Mouse (Mus musculus) forebrain, embryonic 13.5 days (tissue): Measurements from ENCODE around the gene Stk26. TPM values are rescaled to one million over a fixed set of nuclear protein-coding genes. Genes with fewer than 3 reads are reported as not detected.

Experiments used
- ATAC-seq: fragments of 200-750 bp; cut with Nextera tagmentation; 2 replicates; pipeline ENCODE4 v1.8.0; 2017
- H3K27ac ChIP-seq: fragments of 300-500 bp; sonication (generic); 2 replicates; pipeline ENCODE4 v1.5.1; 2015; ENCODE audit warnings: inconsistent platforms, mild to moderate bottlenecking, moderate library complexity
- H3K27me3 ChIP-seq: fragments of 300-500 bp; sonication (generic); 2 replicates; pipeline ENCODE4 v1.6.1; 2015; ENCODE audit warnings: mild to moderate bottlenecking, inconsistent platforms
- H3K36me3 ChIP-seq: fragments of 300-500 bp; sonication (generic); 2 replicates; pipeline ENCODE4 v1.6.1; 2015; ENCODE audit warnings: mild to moderate bottlenecking, inconsistent platforms; ENCODE audit not compliant: poor library complexity, severe bottlenecking
- H3K4me1 ChIP-seq: fragments of 300-500 bp; sonication (generic); 2 replicates; pipeline ENCODE4 v1.6.1; 2015; ENCODE audit warnings: inconsistent platforms
- H3K4me2 ChIP-seq: fragments of 300-500 bp; sonication (generic); 2 replicates; pipeline ENCODE4 v1.6.1; 2015; ENCODE audit warnings: inconsistent platforms, mild to moderate bottlenecking, moderate library complexity
- H3K4me3 ChIP-seq: fragments of 300-500 bp; sonication (generic); 2 replicates; pipeline ENCODE4 v1.5.1; 2015; ENCODE audit warnings: mild to moderate bottlenecking, inconsistent platforms
- H3K9ac ChIP-seq: fragments of 300-500 bp; sonication (generic); 2 replicates; pipeline ENCODE4 v1.6.1; 2015; ENCODE audit warnings: mild to moderate bottlenecking, inconsistent platforms
- H3K9me3 ChIP-seq: fragments of 300-500 bp; sonication (generic); replicated peaks from 2 replicates; pipeline ENCODE4 v1.6.1; 2016; ENCODE audit warnings: inconsistent platforms
- whole genome bisulfite sequencing: fragments of 180-500 bp; shearing (Covaris S2); methylation state at CpG from one replicate; pipeline ENCODE4 v1.1.7; 2015; 5-methylcytosine and 5-hydroxymethylcytosine counted together
- polyA plus RNA-seq: library from polyadenylated mRNA; unstranded; fragments of >200 nt; fragmentation: Nextera tagmentation; extraction: Ambion mirVana; gene quantifications from 2 replicates; pipeline ENCODE4 v1.2.1, GENCODE M21; 2015

The Stk26 gene
- polyA plus RNA-seq, 1 experiment from 2014 or later = 1.4 TPM

DNA sequence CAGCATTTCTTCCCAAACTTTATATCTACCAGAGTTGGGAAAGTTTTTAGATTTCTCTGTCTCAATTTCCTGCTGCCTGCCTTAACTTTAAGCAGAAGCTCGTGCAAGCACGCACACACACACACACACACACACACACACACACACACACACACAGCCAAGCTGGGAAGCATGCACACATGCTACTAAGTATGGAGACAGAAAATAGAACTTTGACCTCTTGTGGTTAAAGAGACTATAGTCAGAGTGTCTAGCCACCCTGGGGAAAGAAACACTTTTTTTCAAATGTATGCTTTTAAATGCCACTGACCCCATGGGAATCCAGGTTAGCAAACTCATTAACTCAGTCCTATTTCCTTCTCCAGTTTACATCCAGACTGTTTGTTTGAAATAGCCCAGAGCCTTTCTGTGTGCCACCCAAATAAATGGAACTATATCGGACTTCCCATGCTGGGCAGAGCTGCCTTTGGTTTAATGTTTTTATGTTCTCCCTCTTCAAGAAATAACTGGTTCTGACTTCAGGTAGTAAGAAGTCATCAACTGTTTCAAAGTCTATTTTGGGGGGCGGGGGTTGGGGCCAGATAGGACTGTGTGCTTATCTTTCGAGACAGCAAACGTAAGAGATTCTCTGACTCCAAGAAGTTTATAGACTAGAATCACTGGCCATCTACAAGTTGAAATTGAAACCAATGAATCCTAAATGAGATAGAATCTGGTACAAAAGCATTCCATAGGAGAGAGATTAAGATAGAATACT, 9.8 kb downstream of the Stk26 start:
- H3K4me2 ChIP-seq = no peak overlapping the region
- H3K9me3 ChIP-seq = no peaks in the 10 kb centered on the region
- no peaks in the 10 kb centered on the region for H3K4me1 ChIP-seq
- H3K27me3 ChIP-seq = no peaks in the 10 kb centered on the region
- 90% methylated on average over 6 of the region's 6 CpGs for WGBS
- no peak overlapping the region for H3K27ac ChIP-seq
- H3K36me3 ChIP-seq = no peaks in the 10 kb centered on the region
- no peak overlapping the region for H3K9ac ChIP-seq
- ATAC-seq = no peak
- no peak overlapping the region for H3K4me3 ChIP-seq

DNA sequence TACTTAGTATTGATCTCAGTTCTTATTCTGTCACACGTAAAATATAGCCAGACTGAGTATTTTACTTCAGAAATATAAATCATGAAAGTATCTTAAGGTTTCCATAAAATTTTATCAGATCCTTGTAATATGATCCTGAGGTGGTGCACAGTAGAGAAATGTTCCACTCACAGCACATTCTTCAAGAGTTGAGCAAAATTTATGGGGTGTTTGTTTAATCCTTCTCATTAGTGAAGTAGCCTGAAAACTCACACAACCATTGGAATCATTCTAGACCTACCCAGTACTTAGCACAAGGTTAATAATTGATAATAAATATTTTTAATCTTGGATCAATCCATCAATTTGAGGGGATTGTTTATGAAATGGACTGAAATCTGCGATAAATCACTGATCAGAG, 22.9 kb downstream of the Stk26 start:
- Histone ChIP-seq H3K27ac (no peak overlapping the region), H3K36me3 (no peaks in the 10 kb centered on the region), H3K4me3 (no peak overlapping the region), H3K9ac (no peak overlapping the region), H3K4me1 (no peaks in the 10 kb centered on the region), H3K9me3 (no peaks in the 10 kb centered on the region), H3K4me2 (no peak overlapping the region), H3K27me3 (no peaks in the 10 kb centered on the region)
- no peak for ATAC-seq
- 79% methylated on average over 2 of the region's 2 CpGs for WGBS

GRCm38 (mm10) chrX:50864734-50865133, 23.9 kb downstream of the Stk26 start:
- Histone ChIP-seq H3K4me2 (no peak overlapping the region), H3K9ac (no peak overlapping the region), H3K4me1 (no peaks in the 10 kb centered on the region), H3K4me3 (no peak overlapping the region), H3K27ac (no peak overlapping the region), H3K27me3 (no peaks in the 10 kb centered on the region), H3K9me3 (no peaks in the 10 kb centered on the region), H3K36me3 (no peaks in the 10 kb centered on the region)
- 81% methylated on average over 5 of the region's 5 CpGs for WGBS
- ATAC-seq = no peak

DNA sequence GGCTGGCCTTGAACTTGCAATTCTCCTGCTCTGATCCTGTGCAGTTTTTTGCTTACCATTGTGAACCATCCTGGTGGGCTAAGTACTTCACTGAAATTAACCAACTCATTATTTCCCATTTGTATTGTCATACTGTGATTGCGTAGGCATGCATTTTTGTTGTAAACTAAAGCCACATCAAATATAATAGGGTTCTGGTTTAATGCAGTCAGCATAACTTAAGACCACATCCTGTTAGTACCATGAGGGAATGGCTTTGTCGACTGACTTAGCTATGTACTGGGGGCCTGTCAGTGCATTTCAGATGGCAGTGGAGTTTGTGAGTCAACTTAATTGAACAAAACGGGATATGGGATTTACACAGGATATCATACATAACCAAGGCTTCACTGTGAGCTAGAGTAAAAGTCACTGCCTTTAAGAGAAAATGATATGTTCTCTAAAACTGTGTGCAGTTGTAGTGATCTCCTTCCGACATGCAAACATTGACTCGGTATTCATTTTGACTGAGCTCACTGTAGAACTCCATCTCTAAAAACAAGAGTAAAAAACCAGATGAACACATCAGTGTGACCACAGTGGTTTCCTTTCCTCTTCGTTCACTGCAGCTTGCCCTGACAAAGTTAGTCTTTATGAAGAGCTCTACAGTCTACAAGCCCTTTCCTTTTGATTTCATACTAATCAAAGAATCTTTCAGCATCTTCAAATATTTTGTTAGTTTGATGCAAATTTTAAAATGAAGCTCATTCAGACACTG, 33.6 kb downstream of the Stk26 start:
- Histone ChIP-seq H3K27ac (no peak overlapping the region), H3K4me3 (no peak overlapping the region), H3K9ac (no peak overlapping the region), H3K4me1 (no peaks in the 10 kb centered on the region), H3K36me3 (no peaks in the 10 kb centered on the region), H3K4me2 (no peak overlapping the region), H3K9me3 (no peaks in the 10 kb centered on the region), H3K27me3 (no peaks in the 10 kb centered on the region)
- 83% methylated on average over 6 of the region's 6 CpGs for WGBS
- ATAC-seq = no peak

- Histone ChIP-seq H3K9me3 (no peaks in the 10 kb centered on the region), H3K4me2 (no peak overlapping the region), H3K4me1 (no peaks in the 10 kb centered on the region), H3K27me3 (no peaks in the 10 kb centered on the region), H3K36me3 (no peaks in the 10 kb centered on the region), H3K4me3 (no peak overlapping the region), H3K27ac (no peak overlapping the region), H3K9ac (no peak overlapping the region)
- no peak for ATAC-seq
- WGBS = 84% methylated on average over 2 of the region's 2 CpGs
Observed at GRCm38 (mm10) chrX:50887999-50888398, 47.2 kb downstream of the Stk26 start.

- Histone ChIP-seq H3K4me1 (no peaks in the 10 kb centered on the region), H3K4me3 (no peak overlapping the region), H3K9ac (no peak overlapping the region), H3K36me3 (no peaks in the 10 kb centered on the region), H3K27ac (no peak overlapping the region), H3K4me2 (no peak overlapping the region), H3K9me3 (no peaks in the 10 kb centered on the region), H3K27me3 (no peaks in the 10 kb centered on the region)
- WGBS = 85% methylated on average over 3 of the region's 3 CpGs
- ATAC-seq = no peak
Observed at GRCm38 (mm10) chrX:50903497-50903896, 62.6 kb downstream of the Stk26 start.

- WGBS = 84% methylated on average over 5 of the region's 5 CpGs
- Histone ChIP-seq H3K36me3 (no peaks in the 10 kb centered on the region), H3K27ac (no peak overlapping the region), H3K4me1 (no peaks in the 10 kb centered on the region), H3K9me3 (no peaks in the 10 kb centered on the region), H3K27me3 (no peaks in the 10 kb centered on the region), H3K4me3 (no peak overlapping the region), H3K9ac (no peak overlapping the region), H3K4me2 (no peak overlapping the region)
- no peak for ATAC-seq
Observed at GRCm38 (mm10) chrX:50909915-50910314, 69.1 kb downstream of the Stk26 start.

DNA sequence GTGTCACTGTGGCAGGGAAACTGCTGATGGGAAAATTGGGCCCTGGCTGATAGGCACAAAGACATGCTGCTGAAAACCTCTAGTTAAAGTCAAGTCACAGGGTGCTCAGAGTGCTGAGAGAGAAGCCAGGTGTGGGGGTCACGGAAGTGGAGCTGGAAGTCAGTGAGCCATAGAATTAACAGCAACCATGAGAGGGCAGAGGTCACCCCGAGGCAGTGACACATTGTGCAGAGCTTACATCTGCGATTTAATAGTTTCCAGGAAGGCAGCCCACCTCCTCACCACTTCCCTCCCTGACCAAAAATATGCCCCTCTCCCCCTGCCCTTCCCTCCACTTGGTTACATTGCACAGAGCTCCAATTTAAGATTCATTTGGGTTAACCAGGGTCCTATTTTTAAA, 76.5 kb downstream of the Stk26 start:
- ATAC-seq = no peak
- no peak overlapping the region for H3K4me3 ChIP-seq

DNA sequence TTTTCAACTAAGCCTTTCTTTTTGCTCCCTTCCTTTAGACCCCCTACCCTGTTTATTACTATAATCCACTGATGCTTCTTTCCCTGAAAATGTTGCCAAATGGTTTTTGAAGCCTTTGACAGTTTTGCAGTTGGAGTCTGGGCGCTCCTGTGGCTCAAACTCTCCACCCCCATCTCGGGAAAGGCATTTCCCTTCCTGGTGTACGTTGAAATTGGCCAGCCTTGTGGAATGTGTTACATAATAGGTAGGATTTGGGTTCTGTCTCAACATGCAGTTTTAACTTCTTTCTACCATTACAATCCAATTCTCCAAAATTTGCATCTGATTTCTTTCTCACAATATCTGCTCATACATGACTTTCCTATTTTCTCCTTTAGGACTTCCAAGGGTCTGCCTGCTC, 77.9 kb downstream of the Stk26 start:
- Histone ChIP-seq H3K4me1 (no peaks in the 10 kb centered on the region), H3K27me3 (no peaks in the 10 kb centered on the region), H3K36me3 (no peaks in the 10 kb centered on the region), H3K9ac (no peak overlapping the region), H3K4me3 (no peak overlapping the region), H3K9me3 (no peaks in the 10 kb centered on the region), H3K4me2 (no peak overlapping the region), H3K27ac (no peak overlapping the region)
- ATAC-seq = no peak
- 51% methylated on average over 3 of the region's 3 CpGs for WGBS

More for the DNA sequence above, 76.5 kb downstream of the Stk26 start:
- WGBS = 64% methylated on average over 3 of the region's 3 CpGs
- Histone ChIP-seq H3K4me1 (no peaks in the 10 kb centered on the region), H3K36me3 (no peaks in the 10 kb centered on the region), H3K27me3 (no peaks in the 10 kb centered on the region), H3K9ac (no peak overlapping the region), H3K9me3 (no peaks in the 10 kb centered on the region), H3K4me2 (no peak overlapping the region), H3K27ac (no peak overlapping the region)

GRCm38 (mm10) chrX:50924629-50925364, 84.0 kb downstream of the Stk26 start:
- no peak overlapping the region for H3K4me3 ChIP-seq
- 45% methylated on average over 18 of the region's 18 CpGs for WGBS
- H3K4me2 ChIP-seq = no peak overlapping the region
- no peaks in the 10 kb centered on the region for H3K27me3 ChIP-seq
- no peaks in the 10 kb centered on the region for H3K9me3 ChIP-seq
- H3K27ac ChIP-seq = no peak overlapping the region
- H3K4me1 ChIP-seq = no peaks in the 10 kb centered on the region
- no peaks in the 10 kb centered on the region for H3K36me3 ChIP-seq
- no peak overlapping the region for H3K9ac ChIP-seq
- ATAC-seq = no peak

- no peak overlapping the region for H3K27ac ChIP-seq
- 70% methylated on average over 10 of the region's 10 CpGs for WGBS
- H3K36me3 ChIP-seq = no peaks in the 10 kb centered on the region
- no peak overlapping the region for H3K4me3 ChIP-seq
- H3K4me2 ChIP-seq = no peak overlapping the region
- no peak for ATAC-seq
- no peaks in the 10 kb centered on the region for H3K4me1 ChIP-seq
- no peaks in the 10 kb centered on the region for H3K27me3 ChIP-seq
- H3K9ac ChIP-seq = no peak overlapping the region
- no peaks in the 10 kb centered on the region for H3K9me3 ChIP-seq
Observed at GRCm38 (mm10) chrX:50926893-50927545, 86.2 kb downstream of the Stk26 start.

- no peak overlapping the region for H3K4me2 ChIP-seq
- H3K27me3 ChIP-seq = no peaks in the 10 kb centered on the region
- WGBS = 41% methylated on average over 3 of the region's 3 CpGs
- no peak overlapping the region for H3K9ac ChIP-seq
- no peaks in the 10 kb centered on the region for H3K36me3 ChIP-seq
- no peaks in the 10 kb centered on the region for H3K4me1 ChIP-seq
- H3K4me3 ChIP-seq = no peak overlapping the region
- ATAC-seq = no peak
- no peak overlapping the region for H3K27ac ChIP-seq
- no peaks in the 10 kb centered on the region for H3K9me3 ChIP-seq
Observed at GRCm38 (mm10) chrX:50930309-50930708, 89.5 kb downstream of the Stk26 start.
